Mouse (Mus musculus) thymus, postnatal 10 days (tissue): ENCODE data around the gene Gpr137.
A peak's percentile ranks its signal among the peaks of the same experiment; 100 is the strongest.

ENCODE experiments used
- DNase-seq, 2 experiments: peaks; one replicate each; pipeline ENCODE4 v3.0.0; 2021; ENCODE audit warnings: low spot score in 2 of 2

The Gpr137 gene

GRCm38 (mm10) chr19:6921647-6922567 is 20.4 kb downstream of the Gpr137 start, which contains the start of gene Esrra:
Gene Esrra (minus strand): TSS chr19:6921813.
- DNase-seq: peak; percentile 100

- peak; percentile 60 to 68 for DNase-seq
These were observed 21.3 kb downstream of the Gpr137 start for GRCm38 (mm10) chr19:6920741-6921636.

GRCm38 (mm10) chr19:6919876-6920740 is 22.2 kb downstream of the Gpr137 start:
- no peak for DNase-seq

GRCm38 (mm10) chr19:6919431-6919830 is 22.8 kb downstream of the Gpr137 start:
- DNase-seq: no peak

GRCm38 (mm10) chr19:6918321-6918720 is 24.0 kb downstream of the Gpr137 start:
- no peak for DNase-seq

GRCm38 (mm10) chr19:6916496-6916895 is 25.8 kb downstream of the Gpr137 start:
- no peak for DNase-seq

GRCm38 (mm10) chr19:6915276-6915675 is 27.0 kb downstream of the Gpr137 start:
- DNase-seq: no peak

GRCm38 (mm10) chr19:6914540-6914939 is 27.7 kb downstream of the Gpr137 start:
- no peak for DNase-seq

GRCm38 (mm10) chr19:6913991-6914390 is 28.3 kb downstream of the Gpr137 start:
- DNase-seq: no peak

GRCm38 (mm10) chr19:6913036-6913435 is 29.2 kb downstream of the Gpr137 start:
- DNase-seq: no peak

- no peak for DNase-seq
These were observed 29.9 kb downstream of the Gpr137 start for GRCm38 (mm10) chr19:6912205-6912970.

GRCm38 (mm10) chr19:6911101-6912074 is 30.9 kb downstream of the Gpr137 start:
- DNase-seq: no peak

GRCm38 (mm10) chr19:6910306-6910705 is 32.0 kb downstream of the Gpr137 start:
- peak in 1 of 2 experiments; percentile 54 for DNase-seq

GRCm38 (mm10) chr19:6909507-6910289 is 32.6 kb downstream of the Gpr137 start, which contains the start of the genes Trmt112 and Prdx5:
Gene Trmt112 (plus strand): TSS chr19:6909698.
Gene Prdx5 (minus strand): TSS chr19:6910106.
- DNase-seq: peak; percentile 87 to 91

GRCm38 (mm10) chr19:6909021-6909420 is 33.3 kb downstream of the Gpr137 start:
- DNase-seq: no peak

- no peak for DNase-seq
These were observed 34.3 kb downstream of the Gpr137 start for GRCm38 (mm10) chr19:6907811-6908540.

- DNase-seq: no peak
These were observed 35.2 kb downstream of the Gpr137 start for GRCm38 (mm10) chr19:6907094-6907493.

GRCm38 (mm10) chr19:6906199-6906598 is 36.1 kb downstream of the Gpr137 start:
- no peak for DNase-seq
